Mouse (Mus musculus): ENCODE data around the gene Ifitm3. TPM values are rescaled to one million over a fixed set of nuclear protein-coding genes. Genes with fewer than 3 reads are reported as not detected.
"Not testable (repeated sequence)": the region's sequence is repeated elsewhere in the genome, so short reads cannot be mapped to it uniquely, and the experiment has no call there.

The Ifitm3 gene
- polyA plus RNA-seq (2012; rRNA removed) = 596 and 696 TPM in 2 replicates

DNA sequence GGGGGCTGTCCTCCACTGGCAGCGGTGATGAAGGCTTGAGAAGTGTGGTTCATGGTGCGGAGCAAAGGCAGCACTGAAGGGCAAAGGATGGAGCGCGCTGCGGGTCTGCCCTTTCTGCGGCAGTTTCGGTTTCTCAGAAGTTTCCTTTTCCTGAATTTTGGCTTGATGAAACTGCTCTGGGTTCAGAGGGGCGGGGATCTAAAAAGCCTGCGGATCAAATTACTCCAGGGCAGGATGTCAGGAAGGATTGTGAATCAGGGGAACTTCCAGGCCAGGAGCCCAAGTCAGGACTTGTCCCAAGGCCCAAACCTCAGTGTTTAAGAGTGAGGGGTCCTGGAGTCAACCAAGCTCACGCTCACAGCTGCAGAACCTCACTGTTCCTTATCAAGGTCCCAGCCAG lies at the start of gene Ifitm3:
Gene Ifitm3, minus strand, starts transcription at position 178 of the 400 bp plus-strand sequence.
- DNase-seq (ENCODE audit: low spot score) = peak; percentile 37

DNA sequence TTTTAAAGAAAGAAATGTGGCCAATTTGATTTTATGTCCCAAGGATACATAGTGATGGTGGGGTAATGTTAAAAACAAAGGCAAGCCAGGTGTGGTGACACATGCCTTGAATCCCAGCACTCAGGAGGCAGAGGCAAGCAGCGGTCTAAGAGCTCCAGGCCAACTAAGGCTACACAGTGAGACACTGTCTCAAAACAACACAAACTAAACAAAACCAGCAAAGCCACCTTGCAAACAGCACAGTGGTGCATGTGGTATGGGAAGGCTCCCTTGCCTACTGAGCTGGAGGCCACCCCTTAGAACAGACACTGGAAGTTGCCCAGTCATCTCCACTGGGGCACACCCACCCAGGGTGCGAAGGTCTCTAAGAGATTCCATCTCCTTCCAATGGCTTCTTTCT lies 49.4 kb upstream of the Ifitm3 start:
- DNase-seq (ENCODE audit: low spot score) = no peak

- no peak for DNase-seq (ENCODE audit: low spot score)
Measured at GRCm38 (mm10) chr7:141058601-141059341, 48.2 kb upstream of the Ifitm3 start.

DNA sequence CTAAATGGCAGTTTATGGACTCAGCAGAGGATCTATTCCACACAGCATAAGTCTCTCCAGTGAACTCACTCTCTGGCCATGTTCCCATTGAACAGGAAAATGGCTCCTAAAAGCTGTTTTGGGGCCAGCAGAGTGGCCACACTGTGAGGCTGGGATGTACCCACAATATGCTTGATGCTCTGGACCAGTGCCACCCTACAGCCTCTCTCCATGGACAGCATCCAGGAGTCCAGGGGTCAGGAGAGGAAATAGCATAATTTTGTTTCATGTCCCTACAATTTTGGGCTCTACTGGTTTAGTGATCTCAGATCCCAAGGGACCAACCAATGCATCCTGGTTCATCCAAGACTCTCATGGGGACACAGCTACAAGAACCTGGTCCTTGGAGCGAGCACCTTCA lies 47.0 kb upstream of the Ifitm3 start:
- no peak for DNase-seq (ENCODE audit: low spot score)

GRCm38 (mm10) chr7:141056976-141057375 lies 46.4 kb upstream of the Ifitm3 start:
- no peak for DNase-seq (ENCODE audit: low spot score)

DNA sequence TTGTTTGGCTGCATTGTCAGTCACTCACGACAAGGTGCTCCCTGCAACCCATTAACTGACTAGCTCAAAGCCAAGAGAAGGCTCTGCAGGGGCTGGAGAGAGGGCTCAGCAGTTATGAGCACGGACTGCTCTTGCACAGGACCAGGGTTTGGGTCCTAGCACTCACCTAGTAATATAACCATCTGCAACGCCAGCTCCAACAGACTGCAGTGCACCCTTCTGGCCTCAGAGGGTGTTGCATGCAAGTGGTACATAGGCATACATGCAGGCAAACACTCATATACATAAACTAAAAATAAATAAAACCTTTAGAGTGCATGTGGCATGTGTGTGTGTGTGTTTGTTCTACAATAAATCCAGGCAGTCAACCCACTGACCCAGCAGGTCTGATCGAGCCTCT lies 45.2 kb upstream of the Ifitm3 start:
- DNase-seq (ENCODE audit: low spot score) = no peak

DNA sequence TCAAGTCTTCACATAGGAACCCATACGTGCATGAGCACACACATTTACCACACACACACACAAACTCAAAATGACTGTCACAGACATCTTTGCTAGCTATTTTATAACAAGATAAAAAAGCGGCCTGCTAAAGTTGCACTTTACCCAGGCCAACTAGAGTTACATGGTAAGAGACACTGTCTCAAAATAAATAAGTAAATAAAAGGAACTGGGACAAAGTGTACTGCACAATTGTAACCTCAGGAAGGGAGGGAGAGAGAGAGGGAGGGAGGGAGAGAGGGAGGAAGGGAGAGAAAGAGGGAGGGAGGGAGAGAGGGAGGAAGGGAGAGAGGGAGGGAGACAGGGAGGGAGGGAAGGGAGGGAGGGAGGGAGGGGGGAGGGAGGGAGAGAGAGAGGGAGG lies 41.9 kb upstream of the Ifitm3 start:
- DNase-seq (ENCODE audit: low spot score) = no peak

DNA sequence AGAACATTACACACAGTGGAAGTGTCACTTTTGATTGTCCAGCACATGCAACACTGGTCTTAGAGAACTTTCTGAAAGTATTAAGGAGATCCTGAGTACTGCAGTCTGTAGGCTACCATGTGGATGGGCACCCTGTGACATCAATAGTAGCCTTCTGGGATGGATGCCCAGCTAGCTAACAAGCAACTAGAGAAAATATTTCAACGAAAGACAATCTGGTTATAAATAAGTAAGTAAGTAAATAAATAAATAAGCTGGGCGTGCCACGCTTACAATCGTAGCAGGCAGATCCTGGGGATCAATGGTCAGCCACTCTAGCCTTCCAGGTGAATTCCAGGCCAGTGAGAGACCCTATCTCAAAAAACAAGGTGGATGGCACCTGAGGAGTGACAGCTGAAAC lies 41.4 kb upstream of the Ifitm3 start:
- DNase-seq (ENCODE audit: low spot score) = no peak

DNA sequence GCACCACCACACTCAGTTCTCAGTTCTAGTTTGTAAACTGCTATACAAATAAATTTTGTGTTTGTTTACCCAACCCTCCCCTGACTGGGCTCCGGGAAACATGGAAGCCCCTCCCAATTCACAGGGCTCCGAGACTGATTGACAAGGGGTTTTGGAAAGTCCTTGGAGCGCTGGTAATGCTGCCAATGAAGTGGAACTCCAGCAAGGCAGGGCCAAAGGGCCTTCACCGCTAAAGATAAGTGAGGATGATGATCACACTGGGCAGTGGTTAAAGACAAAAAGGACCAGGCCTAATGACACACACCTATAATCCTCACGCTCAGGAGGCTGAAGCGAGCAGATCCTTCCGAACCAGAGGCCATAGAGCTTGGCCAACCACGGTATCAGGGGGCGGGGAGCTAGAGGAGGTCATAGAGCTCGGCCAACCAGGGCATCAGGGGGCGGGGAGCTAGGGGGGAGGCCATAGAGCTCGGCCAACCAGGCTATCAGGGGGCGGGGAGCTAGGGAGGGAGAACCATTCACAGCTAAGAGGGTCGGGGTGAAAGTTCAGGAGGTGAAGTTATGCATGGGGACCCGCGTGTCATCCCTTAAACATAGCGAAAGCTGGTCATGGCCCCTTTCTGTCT lies 40.6 kb upstream of the Ifitm3 start:
- DNase-seq (ENCODE audit: low spot score) = no peak

DNA sequence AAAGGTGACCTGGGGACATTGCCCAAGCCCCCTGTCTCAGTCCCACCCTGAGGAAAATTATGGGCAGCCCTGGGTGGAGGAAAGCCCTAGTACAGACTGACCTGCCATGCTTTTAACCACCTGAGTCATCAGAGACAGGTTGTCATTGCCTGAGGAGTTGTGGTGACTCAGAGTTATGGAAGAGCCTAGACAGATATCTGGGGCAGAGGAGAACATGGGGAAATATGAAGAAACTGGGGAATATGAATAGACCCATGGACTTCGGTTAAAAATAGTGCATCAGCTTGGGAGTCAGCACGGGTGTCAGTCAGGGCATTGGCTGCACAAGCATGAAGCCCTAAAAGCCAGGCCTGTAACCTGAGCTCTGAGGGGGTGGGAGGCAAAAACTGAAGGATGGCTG lies 38.8 kb upstream of the Ifitm3 start:
- DNase-seq (ENCODE audit: low spot score) = no peak

GRCm38 (mm10) chr7:141048226-141049218 lies 38.0 kb upstream of the Ifitm3 start:
- DNase-seq (ENCODE audit: low spot score) = peak; percentile 83

GRCm38 (mm10) chr7:141047581-141048225 lies 37.1 kb upstream of the Ifitm3 start:
- DNase-seq (ENCODE audit: low spot score) = peak; percentile 49

GRCm38 (mm10) chr7:141046931-141047580 lies 36.5 kb upstream of the Ifitm3 start:
- no peak for DNase-seq (ENCODE audit: low spot score)

GRCm38 (mm10) chr7:141042539-141042938 lies 32.0 kb upstream of the Ifitm3 start:
- DNase-seq (ENCODE audit: low spot score) = no peak

GRCm38 (mm10) chr7:141041661-141042060 lies 31.1 kb upstream of the Ifitm3 start:
- peak; percentile 43 for DNase-seq (ENCODE audit: low spot score)

- no peak for DNase-seq (ENCODE audit: low spot score)
Measured at GRCm38 (mm10) chr7:141040867-141041606, 30.5 kb upstream of the Ifitm3 start.

DNA sequence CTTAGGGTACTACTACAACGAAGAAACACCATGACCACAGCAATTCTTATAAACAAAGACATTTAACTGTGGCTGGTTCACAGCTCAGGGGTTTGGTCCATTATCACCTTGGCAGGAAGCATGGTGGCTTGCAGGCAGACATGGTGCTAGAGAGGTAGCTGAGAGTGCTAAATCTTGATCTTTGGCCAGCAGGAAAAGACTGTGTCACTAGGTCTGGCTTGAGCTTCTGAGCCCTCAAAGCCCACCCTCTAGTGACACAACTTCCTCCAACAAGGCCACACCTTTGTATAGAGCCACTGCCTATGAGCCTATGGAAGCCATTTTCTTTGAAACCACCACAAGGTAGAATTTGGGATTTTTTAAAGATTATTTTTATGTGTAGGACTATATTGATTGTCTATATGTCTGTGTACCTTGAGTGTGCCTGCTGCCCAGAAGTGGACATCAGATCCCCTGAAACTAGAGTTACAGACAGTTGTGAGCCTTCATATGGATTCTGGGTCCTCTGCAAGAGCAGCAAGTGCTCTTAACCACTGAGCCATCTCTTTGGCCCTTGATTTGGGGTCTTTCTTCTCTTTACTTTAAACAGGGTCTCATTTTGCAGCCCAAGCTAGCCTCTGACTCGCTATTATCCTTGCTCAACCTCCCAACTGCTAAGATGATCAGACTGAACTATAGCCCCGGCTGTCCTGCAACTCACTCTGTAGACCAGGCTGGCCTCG lies 29.0 kb upstream of the Ifitm3 start:
- no peak for DNase-seq (ENCODE audit: low spot score)

DNA sequence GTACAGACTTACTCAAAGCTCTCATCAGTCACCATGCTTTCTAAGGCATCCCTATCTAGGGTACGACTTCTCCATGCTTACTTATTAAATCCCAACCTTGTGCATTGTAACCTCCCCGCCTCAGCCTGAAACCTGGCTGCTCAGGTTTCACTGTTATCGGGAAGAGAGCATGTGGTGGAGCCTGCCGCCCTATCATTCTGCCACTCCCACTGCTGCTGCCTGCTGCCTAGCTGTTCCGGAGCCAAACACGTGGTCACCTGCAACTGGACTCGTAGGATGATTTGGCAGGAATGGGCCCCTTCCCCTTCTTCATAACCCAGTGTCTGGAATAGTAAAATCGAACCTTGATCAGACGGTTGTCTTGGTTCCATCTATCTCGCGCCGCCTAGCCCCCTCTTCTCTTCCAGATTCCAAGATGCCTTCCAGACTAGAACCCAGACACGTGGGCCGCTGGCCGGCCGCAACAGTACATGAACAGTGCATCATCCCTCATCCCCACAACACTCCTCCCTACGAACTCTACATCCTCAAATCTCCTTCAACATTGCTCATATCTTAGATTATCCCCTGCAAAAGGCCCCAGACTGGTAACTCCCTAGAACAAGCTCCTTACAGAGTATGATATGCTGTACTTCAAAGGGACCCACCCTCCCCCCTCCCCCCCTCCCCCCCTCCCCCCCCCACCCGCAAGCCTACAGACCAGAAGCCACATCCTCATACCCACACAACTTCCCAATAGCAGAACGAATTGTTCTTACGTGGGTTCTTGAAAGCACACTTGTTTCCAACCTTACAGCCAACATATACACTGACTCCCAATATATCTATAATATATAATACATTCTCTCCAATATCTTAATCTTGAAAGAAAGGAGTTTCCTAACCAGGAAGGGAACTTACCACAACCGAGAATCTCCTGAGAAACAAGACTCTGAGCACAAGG lies 27.8 kb upstream of the Ifitm3 start:
- no peak for DNase-seq (ENCODE audit: low spot score)

- not testable (repeated sequence) for DNase-seq (ENCODE audit: low spot score)
Measured at GRCm38 (mm10) chr7:141036624-141037023, 26.1 kb upstream of the Ifitm3 start.
